24 mouse cellular contexts compared by ENCODE assay signal in genomic region chr11:120937976-120938375, GRCm38 (mm10). TPM values are rescaled to one million over a fixed set of nuclear protein-coding genes. Genes with fewer than 3 reads are reported as not detected.
A peak's percentile ranks its signal among the peaks of the same experiment; 100 is the strongest.
DNase-seq lines count a peak whose midpoint lies in the region; ATAC-seq and TF ChIP-seq lines count a peak whose summit lies in the region.
"Had no signal": no experiment of that assay in that cellular context is flagged by ENCODE, and none has a peak within 500 bp of the region (broad histone marks: within the 10 kb centered on the region; RNA-seq: fewer than 3 reads in every experiment).

No protein-coding gene starts in this region.

- no peak overlapping the region for H3K27ac ChIP-seq in embryonic facial prominence, embryonic 12.5 days
- no peak overlapping the region for H3K27ac ChIP-seq in embryonic facial prominence, embryonic 10.5 days (replicated peaks)
- H3K27ac ChIP-seq in bone marrow, adult 2 months (ENCODE audit: control insufficient read depth, insufficient read depth, low read depth, low read length, poor library complexity): peak overlapping the region; percentile 91
- peak overlapping the region; percentile 52 for H3K27ac ChIP-seq in macrophage
- H3K27ac ChIP-seq in limb, embryonic 10.5 days: no peak overlapping the region
- H3K27ac ChIP-seq: forebrain, embryonic 10.5 days; hindbrain, embryonic 13.5 days; layer of hippocampus, adult 2 months; midbrain, embryonic 13.5 days; neural tube, embryonic 13.5 days had no signal

- H3K79me2 ChIP-seq in macrophage (ENCODE audit: inconsistent target): no peaks in the 10 kb centered on the region

- no peaks in the 10 kb centered on the region for H3K9me3 ChIP-seq in embryonic facial prominence, embryonic 12.5 days
- H3K9me3 ChIP-seq in embryonic facial prominence, embryonic 10.5 days: no peaks in the 10 kb centered on the region
- no peaks in the 10 kb centered on the region for H3K9me3 ChIP-seq in limb, embryonic 10.5 days (replicated peaks)
- H3K9me3 ChIP-seq: forebrain, embryonic 10.5 days; hindbrain, embryonic 13.5 days; midbrain, embryonic 13.5 days; neural tube, embryonic 13.5 days had no signal

- no peak for DNase-seq in embryonic facial prominence, embryonic 10.5 days (ENCODE audit: low spot score)
- no peak for DNase-seq in limb, embryonic 10.5 days (ENCODE audit: low spot score)
- no peak for DNase-seq in embryo, embryonic 9.5 days (ENCODE audit: extremely low spot score)
- no peak for DNase-seq in thymus, postnatal 0 days (ENCODE audit: low spot score)
- DNase-seq: adrenal gland, postnatal 25 days; cerebellum, adult 8-10 months; heart, adult 18-20 months; kidney, adult 2 months; kidney, postnatal 10 days; lung, adult 2 months; lung, postnatal 4 days; thymus, adult 2 months had no signal

- no peaks in the 10 kb centered on the region for H3K36me3 ChIP-seq in embryonic facial prominence, embryonic 12.5 days
- H3K36me3 ChIP-seq in embryonic facial prominence, embryonic 10.5 days (replicated peaks): no peaks in the 10 kb centered on the region
- H3K36me3 ChIP-seq in macrophage (ENCODE audit: inconsistent target): no peaks in the 10 kb centered on the region
- no peaks in the 10 kb centered on the region for H3K36me3 ChIP-seq in limb, embryonic 10.5 days
- H3K36me3 ChIP-seq: forebrain, embryonic 10.5 days; hindbrain, embryonic 13.5 days; midbrain, embryonic 13.5 days; neural tube, embryonic 13.5 days had no signal

- H3K4me3 ChIP-seq in embryonic facial prominence, embryonic 12.5 days: no peak overlapping the region
- H3K4me3 ChIP-seq in embryonic facial prominence, embryonic 10.5 days: no peak overlapping the region
- no peak overlapping the region for H3K4me3 ChIP-seq in bone marrow, adult 2 months (replicated peaks; ENCODE audit: control insufficient read depth, low read depth, low read length)
- no peak overlapping the region for H3K4me3 ChIP-seq in macrophage (ENCODE audit: inconsistent target)
- no peak overlapping the region for H3K4me3 ChIP-seq in limb, embryonic 10.5 days
- H3K4me3 ChIP-seq: forebrain, embryonic 10.5 days; hindbrain, embryonic 13.5 days; layer of hippocampus, adult 2 months; midbrain, embryonic 13.5 days; neural tube, embryonic 13.5 days had no signal

- no peak for TF ChIP-seq CTCF in bone marrow, adult 2 months (IDR thresholded peaks at IDR 0.05; ENCODE audit: control insufficient read depth, insufficient read depth, low read length)

- no peak overlapping the region for H3K4me2 ChIP-seq in embryonic facial prominence, embryonic 12.5 days (replicated peaks)
- H3K4me2 ChIP-seq: hindbrain, embryonic 13.5 days; midbrain, embryonic 13.5 days; neural tube, embryonic 13.5 days had no signal

- ATAC-seq in embryonic facial prominence, embryonic 12.5 days (ENCODE audit: insufficient number of reproducible peaks, insufficient read depth, low FRiP score, low TSS enrichment): no peak
- ATAC-seq in hematopoietic stem cell, adult 5-6 weeks (replicated peaks in 1 of 2; ENCODE audit: insufficient read depth in 1 of 2, low FRiP score in 2 of 2, low TSS enrichment in 1 of 2, low read depth in 1 of 2, poor library complexity in 2 of 2, severe bottlenecking in 2 of 2): peak; percentile 49 to 63; a peak in 2 of 4 replicates
- ATAC-seq: activated CD4-positive, CD25-positive, alpha-beta regulatory T cell, adult 4 months; CD4-positive, CD25-positive, alpha-beta regulatory T cell, adult 4 months; inflammation-experienced regulatory T-cells, adult 6 months; midbrain, embryonic 13.5 days had no signal

- no peak for TF ChIP-seq POLR2A in bone marrow, adult 2 months (IDR thresholded peaks at IDR 0.05; ENCODE audit: borderline replicate concordance, control insufficient read depth, low read depth, low read length)

- WGBS in embryonic facial prominence, embryonic 12.5 days: 96% methylated on average over 1 of the region's 1 CpGs
- 93% methylated on average over 1 of the region's 1 CpGs for WGBS in embryonic facial prominence, embryonic 10.5 days
- WGBS in bone marrow, adult 2 months: 82% methylated on average over 1 of the region's 1 CpGs
- 81% methylated on average over 1 of the region's 1 CpGs for WGBS in macrophage (ENCODE audit: missing documents)
- WGBS in limb, embryonic 10.5 days: 92% methylated on average over 1 of the region's 1 CpGs

- no peaks in the 10 kb centered on the region for H3K27me3 ChIP-seq in embryonic facial prominence, embryonic 12.5 days
- no peaks in the 10 kb centered on the region for H3K27me3 ChIP-seq in embryonic facial prominence, embryonic 10.5 days (replicated peaks; ENCODE audit: low read depth, poor library complexity, severe bottlenecking)
- no peaks in the 10 kb centered on the region for H3K27me3 ChIP-seq in limb, embryonic 10.5 days (ENCODE audit: low read depth, poor library complexity, severe bottlenecking)
- H3K27me3 ChIP-seq: hindbrain, embryonic 13.5 days; midbrain, embryonic 13.5 days; neural tube, embryonic 13.5 days had no signal

- no peaks in the 10 kb centered on the region for H3K4me1 ChIP-seq in embryonic facial prominence, embryonic 12.5 days
- peaks cover 13% of the 10 kb centered on the region for H3K4me1 ChIP-seq in embryonic facial prominence, embryonic 10.5 days
- H3K4me1 ChIP-seq in bone marrow, adult 2 months (ENCODE audit: control insufficient read depth, insufficient read depth, low read length): peaks cover 3% of the 10 kb centered on the region; the same call in 1 of the 2 replicates
- peaks cover 9% of the 10 kb centered on the region for H3K4me1 ChIP-seq in limb, embryonic 10.5 days

- H3K9ac ChIP-seq in embryonic facial prominence, embryonic 12.5 days: 0 out of 2 replicates have a peak overlapping the region, but pooled peaks have one; percentile 5
- H3K9ac ChIP-seq: hindbrain, embryonic 13.5 days; midbrain, embryonic 13.5 days; neural tube, embryonic 13.5 days had no signal

RNA-seq across cellular contexts. Expression of gene Ccdc57, which starts 5.3 kb away (rescaled TPM):
- polyA plus RNA-seq in embryonic facial prominence, embryonic 12.5 days (2016; fragmentation: Nextera tagmentation; extraction: Ambion mirVana): 7.2 and 7.5 TPM in 2 replicates
- 6.5 and 6.8 TPM in 2 replicates for polyA plus RNA-seq in embryonic facial prominence, embryonic 10.5 days (2016; fragmentation: Nextera tagmentation; extraction: Ambion mirVana)
- 2.7 and 14.6 TPM in 2 replicates for polyA plus RNA-seq in bone marrow, adult 2 months (2011; ENCODE audit: insufficient read depth, insufficient read length, low replicate concordance, missing spikeins)
- total RNA-seq in hematopoietic stem cell, adult 5-6 weeks (2017): 9.2 and 10.0 TPM in 2 replicates
- total RNA-seq in macrophage (2018; cell fraction: chromatin; rRNA removed): 10 to 100 TPM in 22 of 26 experiments, 1 to 10 TPM in 4; 4.9 to 30.4 (median 18.1) TPM
- 1 to 10 TPM in 25 of 26 experiments, under 1 TPM in 1; 0.86 to 2.5 (median 1.6) TPM for total RNA-seq in macrophage (2018; cell fraction: cytosol; rRNA removed)
- total RNA-seq in macrophage (2018; cell fraction: nucleus; rRNA removed): 10 to 100 TPM in 11 of 26 experiments, 1 to 10 TPM in 15; 2.1 to 20.2 (median 8.7) TPM
- polyA plus RNA-seq in macrophage (2018): 1.4 to 3.2 TPM (median 1.7 TPM) in 3 replicates
- 7.0 and 7.2 TPM in 2 replicates for polyA plus RNA-seq in limb, embryonic 10.5 days (2016; fragmentation: Nextera tagmentation; extraction: Ambion mirVana)
- 1.9 and 2.2 TPM in 2 replicates for polyA plus RNA-seq in thymus, postnatal 0 days (2015; fragmentation: Nextera tagmentation; extraction: Ambion mirVana)

RNA-seq across cellular contexts. Expression of gene Slc16a3, which starts 10.3 kb away (rescaled TPM):
- polyA plus RNA-seq in embryonic facial prominence, embryonic 12.5 days (2016; fragmentation: Nextera tagmentation; extraction: Ambion mirVana): 46.2 and 46.9 TPM in 2 replicates
- polyA plus RNA-seq in embryonic facial prominence, embryonic 10.5 days (2016; fragmentation: Nextera tagmentation; extraction: Ambion mirVana): 131 and 182 TPM in 2 replicates
- polyA plus RNA-seq in bone marrow, adult 2 months (2011; ENCODE audit: insufficient read depth, insufficient read length, low replicate concordance, missing spikeins): 14.3 and 50.1 TPM in 2 replicates
- 2.0 and 8.8 TPM in 2 replicates for total RNA-seq in hematopoietic stem cell, adult 5-6 weeks (2017)
- total RNA-seq in macrophage (2018; cell fraction: chromatin; rRNA removed): 10 to 100 TPM in 16 of 26 experiments, 1 to 10 TPM in 10; 3.5 to 51.9 (median 13.5) TPM
- 10 to 100 TPM in 19 of 26 experiments, 1 to 10 TPM in 7; 7.0 to 23.7 (median 14.7) TPM for total RNA-seq in macrophage (2018; cell fraction: cytosol; rRNA removed)
- total RNA-seq in macrophage (2018; cell fraction: nucleus; rRNA removed): 10 to 100 TPM in 25 of 26 experiments, 1 to 10 TPM in 1; 8.3 to 45.2 (median 18.7) TPM
- polyA plus RNA-seq in macrophage (2018): 5.7 to 18.5 TPM (median 14.2 TPM) in 3 replicates
- polyA plus RNA-seq in limb, embryonic 10.5 days (2016; fragmentation: Nextera tagmentation; extraction: Ambion mirVana): 119 and 165 TPM in 2 replicates
- 5.2 and 5.5 TPM in 2 replicates for polyA plus RNA-seq in thymus, postnatal 0 days (2015; fragmentation: Nextera tagmentation; extraction: Ambion mirVana)

RNA-seq across cellular contexts. Expression of gene Csnk1d, which starts 53.2 kb away (rescaled TPM):
- polyA plus RNA-seq in embryonic facial prominence, embryonic 12.5 days (2016; fragmentation: Nextera tagmentation; extraction: Ambion mirVana): 159 and 160 TPM in 2 replicates
- 129 and 133 TPM in 2 replicates for polyA plus RNA-seq in embryonic facial prominence, embryonic 10.5 days (2016; fragmentation: Nextera tagmentation; extraction: Ambion mirVana)
- 35.6 and 58.3 TPM in 2 replicates for polyA plus RNA-seq in bone marrow, adult 2 months (2011; ENCODE audit: insufficient read depth, insufficient read length, low replicate concordance, missing spikeins)
- 97.6 and 158 TPM in 2 replicates for total RNA-seq in hematopoietic stem cell, adult 5-6 weeks (2017)
- total RNA-seq in macrophage (2018; cell fraction: chromatin; rRNA removed): 100 to 1,000 TPM; 103 to 175 (median 134) TPM
- total RNA-seq in macrophage (2018; cell fraction: cytosol; rRNA removed): 10 to 100 TPM; 68.5 to 95.3 (median 81.8) TPM
- total RNA-seq in macrophage (2018; cell fraction: nucleus; rRNA removed): 100 to 1,000 TPM in 18 of 26 experiments, 10 to 100 TPM in 8; 84.5 to 147 (median 104) TPM
- 77.7 to 122 TPM (median 77.9 TPM) in 3 replicates for polyA plus RNA-seq in macrophage (2018)
- 126 and 136 TPM in 2 replicates for polyA plus RNA-seq in limb, embryonic 10.5 days (2016; fragmentation: Nextera tagmentation; extraction: Ambion mirVana)
- polyA plus RNA-seq in thymus, postnatal 0 days (2015; fragmentation: Nextera tagmentation; extraction: Ambion mirVana): 77.6 and 85.8 TPM in 2 replicates

Comparison
In these comparisons a context has a peak if more than half of its experiments do, and no peak if none do; other contexts are left out.
1. H3K27ac ChIP-seq: peak in bone marrow, adult 2 months (single experiment) and macrophage (single experiment); none in embryonic facial prominence, embryonic 12.5 days (single experiment), embryonic facial prominence, embryonic 10.5 days (single experiment) and limb, embryonic 10.5 days (single experiment).